Mouse (Mus musculus): ENCODE measurements around the gene Irx6.

DNA sequence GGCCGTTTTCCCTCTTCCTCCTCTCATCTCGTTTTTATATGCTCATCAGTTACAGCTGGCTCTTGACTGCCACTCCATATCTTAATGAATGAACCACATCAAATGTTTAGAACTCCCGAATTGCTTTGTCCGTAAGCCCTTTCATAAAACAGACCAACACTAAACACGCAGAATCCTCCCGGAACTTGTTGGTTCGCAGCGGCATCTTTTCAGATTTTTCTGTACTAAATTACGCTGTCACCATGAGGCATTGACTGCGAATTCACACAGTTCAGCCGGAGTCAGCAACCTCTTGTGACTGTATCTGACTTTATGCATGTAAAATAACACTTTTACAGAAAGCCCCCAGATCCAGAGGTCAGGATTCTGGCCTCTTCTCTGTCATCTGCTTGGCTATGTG lies 3.9 kb upstream of the Irx6 start:
- no peak for TF ChIP-seq CTCF (IDR thresholded peaks at IDR 0.05; ENCODE audit: control insufficient read depth, insufficient read depth, insufficient replicate concordance, low read depth, low read length)
- TF ChIP-seq POLR2A (IDR thresholded peaks at IDR 0.05; ENCODE audit: control insufficient read depth, low read depth, low read length) = no peak

Measured in testis, adult 2 months (tissue).